Mouse (Mus musculus) thymus, postnatal 25 days (tissue): ENCODE measurements around the gene Ldhd.

ENCODE experiments used
- DNase-seq: peaks from one replicate; pipeline ENCODE4 v3.0.0; 2022

Gene Ldhd

DNA sequence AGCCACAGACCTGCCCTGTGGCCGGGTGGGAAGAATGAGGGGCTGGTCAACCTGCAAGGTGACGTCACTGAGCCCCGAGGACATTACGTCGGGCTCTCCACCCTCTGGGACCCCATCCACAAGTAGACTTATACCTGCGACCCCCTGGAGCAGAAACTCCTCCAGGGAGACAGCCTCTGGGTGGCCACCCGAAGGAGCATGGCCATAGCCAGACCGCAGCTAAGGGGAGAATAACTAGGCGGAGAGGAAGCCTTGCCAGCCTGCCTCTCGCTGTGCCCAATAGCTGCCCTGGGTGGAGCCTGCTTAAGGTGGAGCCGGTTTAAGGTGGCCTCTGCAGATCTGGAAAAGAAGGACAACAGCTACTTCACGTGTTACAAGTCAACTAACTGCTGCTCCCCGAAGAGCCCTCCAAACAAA, at the start of gene Ldhd:
TSS of gene Ldhd (minus strand) at position 270 of the 417 bp plus-strand sequence.
- peak; percentile 19 for DNase-seq

DNA sequence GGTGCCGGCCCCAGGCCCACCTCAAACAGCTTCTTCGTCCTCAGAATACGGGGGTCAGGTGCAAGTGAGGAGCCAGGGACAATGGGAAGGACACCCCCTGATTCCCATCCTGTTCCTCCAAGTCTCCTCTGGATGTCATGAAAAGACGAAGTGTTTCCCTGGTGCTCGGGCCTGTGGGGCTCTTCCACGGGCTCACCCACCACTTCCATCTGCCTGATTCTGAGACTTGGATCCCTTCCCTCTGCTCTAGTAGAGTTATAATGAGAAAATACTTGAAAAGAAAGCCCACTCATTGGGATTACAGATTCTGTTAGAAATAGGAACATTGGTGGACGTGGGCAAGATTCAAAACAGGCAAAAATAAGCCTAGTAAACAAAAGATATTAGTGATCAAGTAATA, 48.7 kb upstream of the Ldhd start:
- DNase-seq = no peak

DNA sequence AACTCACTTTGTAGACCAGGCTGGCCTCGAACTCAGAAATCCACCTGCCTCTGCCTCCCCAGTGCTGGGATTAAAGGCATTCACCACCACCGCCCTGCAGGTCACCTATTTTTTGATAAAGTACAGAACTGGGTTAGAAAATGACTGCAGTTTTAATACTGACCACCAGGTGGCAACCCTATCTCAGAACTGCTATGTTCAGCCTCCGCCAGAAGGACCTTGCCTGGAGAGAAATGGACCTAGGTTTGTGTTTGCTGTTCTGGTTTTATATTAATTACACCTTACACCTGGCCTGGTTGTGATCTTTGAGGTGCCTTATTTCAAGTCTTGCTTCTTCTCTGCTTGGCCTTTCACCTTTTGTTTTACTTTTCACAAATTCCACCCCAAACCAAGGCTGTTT, 47.9 kb upstream of the Ldhd start:
- peak; percentile 35 for DNase-seq

DNA sequence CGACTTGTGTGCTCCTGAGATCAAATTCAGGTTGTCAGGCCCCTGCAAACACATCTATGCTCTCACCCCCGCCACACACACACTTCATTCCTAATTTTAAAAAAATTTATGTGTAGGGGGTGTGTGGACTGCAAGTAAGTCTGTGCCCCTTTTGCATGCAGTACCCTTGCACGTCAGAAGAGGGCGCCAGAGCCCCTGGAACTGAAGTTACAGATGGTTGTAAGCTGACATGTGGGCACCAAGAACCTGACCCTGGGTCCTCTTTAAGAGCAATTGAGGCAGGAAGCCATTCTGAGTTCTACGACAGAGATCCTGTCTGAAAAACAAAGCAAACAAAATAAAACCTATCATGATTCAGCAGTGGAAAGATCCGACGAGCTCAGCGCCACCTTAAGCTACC, 46.1 kb upstream of the Ldhd start:
- peak; percentile 44 for DNase-seq

DNA sequence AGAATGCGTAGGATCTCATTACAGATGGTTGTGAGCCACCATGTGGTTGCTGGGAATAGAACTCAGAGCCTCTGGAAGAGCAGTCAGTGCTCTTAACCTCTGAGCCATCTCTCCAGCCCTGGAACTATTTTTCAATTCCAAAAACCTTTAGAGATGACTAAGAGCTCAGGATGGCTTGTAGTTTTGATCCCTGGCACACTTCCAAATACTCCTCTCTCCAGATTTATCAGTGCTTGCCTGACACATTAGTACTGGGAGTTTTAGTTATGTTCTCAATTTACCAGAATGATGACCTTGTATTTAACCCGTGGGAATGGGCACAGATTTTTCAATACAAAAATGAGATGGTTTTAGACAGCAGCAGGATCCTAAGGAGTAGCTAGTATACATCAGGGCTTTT, 36.6 kb upstream of the Ldhd start:
- no peak for DNase-seq

DNA sequence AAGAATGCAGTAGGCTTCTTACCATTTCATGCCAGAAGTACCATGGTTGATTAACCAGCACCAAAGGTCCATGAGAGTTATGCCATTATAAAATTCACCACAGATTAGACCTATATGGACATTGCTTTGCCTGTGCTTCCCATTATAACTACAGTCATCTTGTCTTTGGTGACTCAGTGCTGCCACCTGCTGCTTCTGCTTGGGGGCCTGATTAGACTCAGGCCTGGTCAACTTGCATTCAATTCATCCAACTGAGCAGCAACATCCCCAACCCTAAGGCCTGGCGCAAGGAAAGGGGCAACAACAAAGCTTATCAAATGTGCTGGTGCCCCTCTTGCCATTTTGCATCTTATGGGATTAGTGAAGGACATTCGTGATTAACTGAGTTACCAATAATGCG, 32.3 kb upstream of the Ldhd start:
- DNase-seq = peak; percentile 68

DNA sequence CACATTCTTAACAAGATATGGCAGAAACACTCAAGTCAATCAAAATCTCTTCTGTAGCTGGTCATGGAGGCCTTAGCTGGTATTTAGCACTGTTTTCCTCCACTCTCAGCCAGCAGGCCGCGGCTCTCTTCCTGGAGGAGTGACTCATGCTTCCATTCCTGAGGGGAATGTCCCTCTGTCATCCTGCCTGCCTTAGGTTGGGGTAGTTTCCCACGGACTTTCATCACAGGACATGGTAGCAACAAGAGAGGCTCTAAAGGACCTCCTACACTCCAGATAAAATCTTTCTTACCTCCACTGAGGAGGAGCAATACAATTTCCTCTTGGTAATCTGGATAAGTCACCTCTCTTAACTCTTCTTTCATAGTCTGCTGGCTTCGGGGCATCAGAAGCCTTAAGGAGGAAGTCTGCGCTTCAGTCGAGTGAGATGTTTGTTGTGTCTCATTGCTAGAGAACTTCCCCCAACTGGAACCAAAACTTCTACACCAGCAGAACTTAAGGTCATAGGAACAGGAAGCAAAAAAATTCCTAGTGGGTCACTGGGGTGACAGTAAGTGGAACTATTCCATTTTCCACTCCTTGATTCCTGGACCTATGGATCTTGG, 28.7 kb upstream of the Ldhd start:
- DNase-seq = no peak

DNA sequence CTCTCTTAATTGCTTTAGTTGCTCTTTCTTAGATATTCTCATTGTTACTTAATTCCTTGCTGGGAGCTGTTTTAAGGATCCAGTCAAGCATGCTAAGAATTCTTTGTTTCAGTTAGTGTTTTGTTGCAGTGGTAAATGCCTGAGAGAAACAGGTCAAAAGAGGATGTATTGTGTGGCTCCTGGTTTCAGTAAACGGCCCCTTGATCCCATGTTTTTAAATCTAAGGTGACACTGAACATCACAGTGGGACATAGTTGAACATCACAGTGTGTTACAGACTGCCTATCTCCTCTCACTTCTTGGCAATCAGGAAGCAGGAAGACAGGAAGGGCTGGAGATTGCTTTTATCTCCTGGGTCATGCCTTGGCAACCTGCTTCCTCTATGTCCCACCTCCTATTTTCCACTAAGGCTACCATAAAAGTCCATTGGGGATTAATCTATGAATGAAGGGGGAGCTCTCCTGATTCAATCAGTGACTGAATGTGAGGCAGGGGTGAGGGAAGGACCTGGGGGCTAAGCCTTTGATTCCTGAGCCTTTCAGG, 27.2 kb upstream of the Ldhd start:
- no peak for DNase-seq

DNA sequence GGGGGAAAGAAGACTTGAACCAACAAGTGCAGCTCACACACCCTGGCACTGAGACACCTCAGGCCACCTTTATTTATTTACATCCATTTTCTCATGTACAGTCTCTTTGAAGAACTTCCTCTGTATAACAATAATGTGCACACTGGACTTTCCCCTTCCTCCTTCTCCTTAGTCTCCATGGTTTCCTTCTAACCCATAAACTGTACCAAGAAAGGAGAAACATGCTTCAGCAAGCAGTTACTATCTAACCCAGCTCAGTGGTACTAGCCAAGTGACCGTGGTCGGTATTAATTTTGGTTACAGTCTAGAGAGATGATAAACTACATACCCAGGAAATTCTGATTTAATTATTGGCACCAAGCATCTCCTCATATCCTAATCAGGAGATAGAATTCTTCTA, 23.4 kb upstream of the Ldhd start:
- no peak for DNase-seq

DNA sequence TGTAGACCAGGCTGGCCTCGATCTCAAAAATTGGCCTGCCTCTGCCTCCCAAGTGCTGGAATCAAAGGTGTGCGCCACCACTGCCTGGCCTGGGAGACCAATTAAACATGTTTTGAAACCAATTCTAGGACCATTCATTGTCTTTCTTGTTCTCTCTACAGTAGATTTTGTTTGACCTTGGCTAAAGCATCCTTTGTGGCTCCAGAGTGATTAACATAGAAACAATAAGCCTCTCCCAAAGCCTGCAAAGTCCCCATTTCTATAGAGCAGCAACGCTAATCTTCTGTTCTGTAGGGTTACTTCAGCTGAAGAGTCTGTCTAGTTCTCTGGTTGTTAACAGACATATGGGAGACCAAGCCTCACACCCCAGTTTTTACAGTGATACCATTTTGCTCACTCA, 20.5 kb upstream of the Ldhd start:
- DNase-seq = no peak

DNA sequence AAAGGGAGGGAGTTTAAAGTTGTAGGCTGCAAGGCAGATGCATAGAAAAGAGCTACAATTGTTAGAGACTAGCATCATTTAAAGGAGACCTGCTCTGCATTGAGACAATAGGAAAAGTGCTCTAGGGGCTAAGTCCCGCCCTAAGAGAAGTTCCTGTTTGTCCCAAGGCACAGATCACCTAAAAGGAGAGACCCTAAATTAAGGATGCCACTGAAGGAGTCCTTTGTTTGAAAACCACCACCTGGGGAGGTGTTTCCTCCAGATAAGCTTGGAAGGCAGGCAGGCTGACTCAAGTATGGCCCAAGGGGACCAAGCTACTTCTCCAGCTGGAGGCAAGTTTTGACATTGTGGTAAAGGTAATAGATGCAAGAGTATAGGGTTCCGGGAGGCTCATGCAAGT, 18.7 kb upstream of the Ldhd start:
- DNase-seq = no peak

DNA sequence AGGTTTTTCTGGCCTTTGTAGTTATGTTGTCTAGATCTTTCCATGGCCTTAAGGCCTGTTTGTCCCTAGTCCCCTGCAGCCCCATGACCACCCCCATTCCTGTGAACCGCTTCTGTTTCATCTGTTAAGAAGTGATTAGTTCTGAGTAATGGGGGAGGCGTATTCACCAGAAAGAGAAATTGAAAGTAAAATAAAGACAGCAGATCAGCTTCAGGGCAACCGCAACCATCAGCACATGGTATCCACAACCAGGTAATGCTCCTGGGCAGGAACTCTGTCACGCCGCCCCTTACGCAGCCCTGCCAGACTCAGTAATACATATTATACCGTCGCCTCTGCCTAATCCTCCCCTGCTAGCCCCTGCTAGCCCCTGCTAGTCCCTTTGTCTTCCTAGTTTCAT, 15.5 kb upstream of the Ldhd start:
- DNase-seq = no peak

DNA sequence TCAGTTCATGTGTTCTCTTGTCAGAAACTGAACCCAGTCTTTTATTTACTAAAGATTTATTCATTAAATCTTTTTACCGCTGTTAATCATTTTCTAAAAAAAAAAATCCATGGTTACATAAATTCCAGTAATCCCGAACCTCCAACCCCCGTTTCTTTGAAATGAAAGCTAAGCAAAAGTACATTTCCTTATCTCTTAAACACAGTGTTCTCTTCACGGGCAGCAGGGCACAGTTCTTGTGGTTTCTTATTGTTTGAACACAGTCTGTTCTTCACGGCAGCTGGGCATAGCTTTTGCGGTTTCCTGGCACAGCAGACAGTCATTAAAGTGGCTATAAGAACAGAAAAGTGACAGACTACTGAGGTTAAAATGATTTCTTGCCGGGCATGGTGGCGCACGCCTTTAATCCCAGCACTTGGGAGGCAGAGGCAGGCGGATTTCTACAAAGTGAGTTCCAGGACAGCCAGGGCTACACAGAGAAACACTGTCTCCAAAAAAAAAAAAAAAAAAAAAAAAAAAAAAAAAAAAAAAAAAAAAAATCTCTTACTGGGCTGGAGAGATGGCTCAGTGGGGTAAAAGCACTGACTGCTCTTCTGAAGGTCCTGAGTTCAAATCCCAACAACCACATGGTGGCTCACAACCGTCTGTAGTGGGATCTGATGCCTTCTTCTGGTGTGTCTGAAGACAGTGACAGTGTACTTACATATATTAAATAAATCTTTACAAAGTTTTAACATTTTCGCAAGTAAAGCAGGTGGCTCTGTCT, 14.3 kb upstream of the Ldhd start:
- DNase-seq = peak; percentile 53

DNA sequence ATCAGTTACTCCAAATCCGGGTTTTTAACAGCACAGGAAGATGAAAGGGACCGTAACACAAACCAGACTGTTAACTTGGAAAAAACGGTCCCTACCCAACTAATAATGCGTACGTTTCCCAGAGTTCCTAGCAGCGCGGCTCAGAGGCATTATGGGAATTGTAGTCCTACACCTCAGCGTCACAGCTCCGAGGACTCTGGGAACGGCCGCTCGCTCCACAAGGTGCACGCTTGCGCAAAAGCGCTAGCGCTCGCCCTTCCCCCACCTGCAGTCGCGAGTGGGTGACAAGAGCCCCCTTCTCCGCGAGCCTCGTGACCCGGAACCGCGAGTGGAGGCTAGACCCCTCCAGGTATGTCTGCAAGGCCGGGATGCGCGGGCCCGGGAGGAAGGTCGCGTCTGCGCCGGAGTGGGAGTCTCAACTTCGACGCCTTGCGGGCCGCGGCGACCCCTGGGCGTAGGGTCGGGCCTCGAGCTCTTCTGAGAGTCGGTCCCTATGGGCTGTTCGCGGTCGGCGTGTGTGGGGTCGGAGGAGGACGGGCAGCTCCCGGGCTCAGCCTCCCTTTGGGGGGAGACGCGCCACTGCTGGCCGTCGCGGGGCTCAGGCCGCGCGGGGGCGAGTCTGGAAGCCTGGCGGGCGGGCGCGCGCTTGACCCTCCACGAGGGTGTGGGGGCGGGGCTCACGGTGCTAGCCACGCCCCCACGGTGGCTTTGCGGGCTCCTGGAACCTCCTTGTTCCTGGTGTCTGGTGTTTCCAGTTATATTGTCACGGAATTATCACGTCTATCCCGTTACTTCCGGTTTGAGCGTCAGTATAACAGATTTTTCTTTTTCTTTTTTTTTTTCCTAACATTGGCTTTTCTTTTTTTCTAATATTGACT, 13.3 kb upstream of the Ldhd start, which contains the start of gene Zfp1:
TSS of gene Zfp1 (plus strand) at position 138 of the 878 bp plus-strand sequence.
- DNase-seq = peak; percentile 92

DNA sequence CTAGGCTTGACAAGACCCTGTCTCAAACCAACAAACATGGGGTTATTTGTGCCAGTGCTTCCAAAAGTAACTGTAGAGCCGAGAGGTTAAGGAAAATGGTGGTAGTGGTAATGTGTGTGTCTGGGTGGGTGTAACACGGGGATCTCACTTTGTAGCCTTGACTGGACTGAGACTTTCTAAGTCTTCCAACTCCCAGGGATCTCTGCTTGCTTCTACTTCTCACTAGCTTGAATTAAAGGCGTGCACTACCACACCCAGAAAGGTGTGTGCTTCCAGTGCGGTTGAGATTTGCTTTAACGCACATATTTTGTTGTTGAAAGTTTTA, 12.7 kb upstream of the Ldhd start:
- no peak for DNase-seq

DNA sequence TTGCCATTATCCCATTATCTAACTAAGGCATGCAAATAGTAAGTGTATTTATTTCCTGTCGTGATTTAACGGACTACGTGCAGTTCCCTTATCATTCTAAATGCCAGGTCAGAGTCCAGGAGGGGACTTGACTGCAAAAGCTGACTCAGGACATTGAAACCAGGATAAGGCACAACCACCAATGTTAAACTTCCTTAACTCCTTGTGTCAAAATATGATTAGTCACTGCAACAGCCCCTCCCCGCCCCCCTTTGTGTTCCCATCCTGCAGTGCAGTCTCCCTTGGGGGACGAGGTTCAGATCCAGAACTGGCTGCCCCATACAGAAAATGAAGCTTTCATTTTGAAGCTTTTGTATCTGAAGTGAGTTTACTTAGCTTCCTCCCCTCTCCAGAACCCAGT, 12.3 kb upstream of the Ldhd start:
- DNase-seq = peak; percentile 18

DNA sequence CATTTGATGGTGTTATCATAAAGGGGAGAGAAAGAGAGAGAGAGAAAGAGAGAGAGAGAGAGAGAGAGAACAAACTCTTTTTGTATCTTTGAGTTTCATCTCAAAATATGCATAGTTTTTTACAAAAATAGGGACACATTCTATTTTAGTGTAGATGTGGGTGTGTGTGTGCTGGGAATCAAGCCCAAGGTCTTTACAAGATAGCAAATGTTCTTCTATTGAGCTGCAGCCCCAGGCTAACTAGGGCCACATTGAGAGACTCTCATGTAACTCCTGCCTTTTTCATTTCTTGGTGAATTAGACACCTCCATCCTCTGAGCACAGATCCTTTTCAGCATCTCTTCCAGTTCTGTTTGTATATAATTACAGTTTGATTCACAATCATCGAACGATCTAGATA, 10.9 kb upstream of the Ldhd start:
- no peak for DNase-seq

DNA sequence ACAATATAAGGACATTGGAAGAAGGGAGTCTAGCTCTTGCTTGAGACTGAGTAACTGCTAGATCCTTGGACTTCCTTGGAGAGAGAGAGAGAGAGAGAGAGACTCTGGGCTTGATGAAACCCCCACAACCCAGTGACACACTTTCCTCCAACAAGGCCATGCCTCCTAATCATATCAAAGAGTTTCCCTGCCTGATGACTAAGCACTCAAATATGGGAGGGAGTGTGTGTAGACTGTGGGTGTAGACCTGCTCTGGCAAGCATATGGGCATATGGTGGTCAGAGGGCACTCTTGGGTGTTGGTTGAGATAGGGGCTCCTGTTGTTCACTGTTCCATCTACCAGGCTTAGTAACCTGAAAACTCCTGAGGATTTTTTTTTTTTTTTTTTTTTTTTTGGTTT, 7.9 kb upstream of the Ldhd start:
- no peak for DNase-seq

DNA sequence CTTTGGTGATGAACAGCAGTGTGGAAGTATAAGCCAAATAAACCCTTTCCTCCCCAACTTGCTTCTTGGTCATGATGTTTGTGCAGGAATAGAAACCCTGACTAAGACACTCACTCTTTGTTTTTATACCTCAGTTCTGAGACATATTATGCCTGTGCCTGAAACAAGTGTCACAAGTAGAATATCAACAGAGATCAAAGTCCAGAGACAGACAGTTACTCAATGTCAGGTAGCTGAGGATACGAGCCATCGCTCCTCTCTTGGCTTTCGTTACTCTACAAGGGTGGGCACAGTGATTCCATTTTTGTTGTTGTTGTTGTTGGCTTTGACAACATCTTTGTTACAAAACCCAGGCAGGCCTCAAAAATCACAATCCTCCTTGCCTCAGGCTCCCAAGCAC, 2.8 kb upstream of the Ldhd start:
- DNase-seq = no peak

DNA sequence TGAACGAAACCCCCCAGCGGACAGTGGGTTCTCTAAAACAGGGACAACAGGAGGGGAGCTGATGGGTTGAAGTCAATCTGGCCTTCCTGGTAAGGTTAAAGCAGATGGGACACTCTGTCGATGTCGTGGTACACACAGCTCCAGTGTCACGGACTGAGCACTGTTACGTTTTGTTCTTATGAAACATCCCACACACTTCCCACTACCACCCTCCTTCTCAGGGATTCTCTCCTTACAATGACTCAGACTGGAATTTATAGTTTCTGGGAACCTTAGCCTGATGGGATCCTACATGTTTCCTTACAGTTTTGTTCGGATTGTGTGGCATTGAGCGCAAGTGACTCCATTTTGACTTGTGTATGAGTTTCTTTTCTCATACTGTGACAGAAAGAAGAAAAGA, 1.4 kb upstream of the Ldhd start:
- DNase-seq = no peak

DNA sequence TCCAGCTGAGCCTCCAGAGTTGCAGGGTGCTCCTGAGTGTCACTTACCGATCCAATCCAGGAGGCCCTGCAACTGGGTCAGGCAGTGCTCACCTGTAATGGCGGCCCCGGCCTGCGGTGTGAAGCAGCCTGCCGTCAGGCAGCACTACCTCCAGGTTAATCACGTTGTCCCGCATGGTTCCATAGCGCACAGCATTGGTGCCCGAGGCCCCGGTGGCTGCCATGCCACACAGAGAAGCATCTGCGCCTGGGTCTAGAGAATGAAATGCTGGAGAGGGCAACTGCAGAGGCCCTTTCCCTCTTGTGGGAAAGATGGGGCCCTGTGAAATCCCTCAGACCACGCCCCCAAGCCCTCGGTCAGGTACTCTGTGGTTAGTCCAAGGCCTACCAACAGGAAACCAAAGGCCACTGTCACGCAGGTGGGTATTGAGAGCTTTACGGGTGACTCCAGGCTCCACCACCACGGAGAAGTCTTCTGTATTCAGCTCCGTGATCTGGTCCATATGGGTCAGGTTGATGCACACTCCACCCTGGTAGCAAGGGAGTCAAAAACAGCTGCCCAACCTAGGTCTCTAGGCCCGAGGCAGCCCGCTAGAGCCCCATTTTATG, 1.2 kb downstream of the Ldhd start:
- peak; percentile 48 for DNase-seq

DNA sequence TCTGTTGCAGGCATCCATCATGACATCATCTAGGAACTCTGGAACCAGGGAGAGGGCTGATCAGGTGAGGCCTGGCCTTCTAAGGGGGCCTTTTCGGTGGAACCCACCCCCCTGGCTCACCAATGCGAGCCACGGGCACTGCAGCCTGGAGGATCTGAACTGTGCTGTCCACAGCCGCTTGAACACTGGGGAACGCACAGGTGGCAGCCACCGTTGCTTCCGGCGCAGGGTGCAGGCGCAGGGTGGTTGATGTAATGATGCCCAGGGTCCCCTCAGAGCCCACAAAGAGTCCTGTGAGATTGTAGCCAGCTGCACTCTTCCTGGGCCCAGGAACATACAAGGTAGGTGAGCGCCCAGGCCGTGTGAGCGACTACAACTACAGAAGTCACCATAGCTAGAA, 1.8 kb downstream of the Ldhd start:
- peak; percentile 74 for DNase-seq

DNA sequence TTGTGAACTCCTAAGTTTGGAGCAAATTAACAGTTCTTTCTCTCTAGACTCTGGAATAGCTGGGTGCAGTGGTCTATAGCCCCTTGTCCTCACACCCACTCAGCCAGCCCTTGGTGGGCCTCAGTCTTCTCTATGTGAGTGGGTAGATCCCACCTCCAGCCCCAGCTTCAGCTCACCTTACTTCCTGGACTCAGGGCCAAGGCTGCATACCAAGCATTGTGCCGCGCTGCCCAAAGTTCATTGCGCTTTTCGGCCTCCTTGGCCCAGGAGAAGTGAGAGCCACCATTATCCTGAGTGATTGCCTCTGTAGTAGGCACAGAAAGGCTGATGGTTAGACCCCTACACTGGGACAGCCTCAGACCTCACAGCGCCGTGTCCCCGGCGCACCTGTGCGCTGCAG, 2.3 kb downstream of the Ldhd start:
- no peak for DNase-seq
